Mouse (Mus musculus) kidney, postnatal 14 days (tissue): Measurements from ENCODE around the gene Mgat4c.
"Not testable (repeated sequence)": the region's sequence is repeated elsewhere in the genome, so short reads cannot be mapped to it uniquely, and the experiment has no call there.

Source experiments
- DNase-seq: peaks from one replicate; pipeline ENCODE4 v3.0.0; 2022; ENCODE audit warnings: mixed read lengths

The Mgat4c gene

DNA sequence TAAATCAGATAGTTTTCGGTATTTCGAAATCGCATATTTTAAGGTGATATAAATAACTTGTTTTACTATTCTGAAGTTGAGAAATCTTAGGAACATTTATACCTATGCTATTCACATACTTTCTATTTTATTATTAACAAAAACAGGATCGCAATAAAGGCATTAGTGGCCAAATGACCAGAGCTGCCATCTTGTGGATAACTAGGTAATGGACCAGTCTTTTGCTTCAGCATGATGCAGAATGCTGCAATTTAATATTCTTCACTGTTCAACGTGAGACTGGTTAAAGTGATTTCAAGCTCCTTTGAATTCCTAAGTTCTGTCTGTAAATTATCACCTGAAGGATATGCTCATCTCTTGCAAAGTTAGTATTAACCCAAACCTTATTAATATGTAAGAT, 473.6 kb downstream of the Mgat4c start:
- DNase-seq, result no peak

DNA sequence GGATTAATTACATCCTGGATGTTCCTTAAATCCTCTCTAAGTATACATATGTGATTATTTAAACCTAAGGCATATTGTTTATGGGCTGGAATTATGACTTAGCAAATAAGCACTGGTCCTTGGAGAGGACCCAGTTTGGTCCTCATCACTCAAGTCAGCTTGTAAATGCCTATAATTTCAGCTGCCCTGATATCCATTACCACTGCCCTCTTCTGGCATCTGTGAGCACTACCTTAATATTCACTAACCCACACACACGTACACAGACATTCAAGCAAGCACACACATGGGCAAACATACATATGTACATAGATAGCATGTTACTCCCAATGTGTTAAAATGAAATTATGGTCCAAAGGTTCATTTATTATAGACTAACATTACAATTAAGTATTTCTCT, 474.6 kb downstream of the Mgat4c start:
- DNase-seq, result no peak

DNA sequence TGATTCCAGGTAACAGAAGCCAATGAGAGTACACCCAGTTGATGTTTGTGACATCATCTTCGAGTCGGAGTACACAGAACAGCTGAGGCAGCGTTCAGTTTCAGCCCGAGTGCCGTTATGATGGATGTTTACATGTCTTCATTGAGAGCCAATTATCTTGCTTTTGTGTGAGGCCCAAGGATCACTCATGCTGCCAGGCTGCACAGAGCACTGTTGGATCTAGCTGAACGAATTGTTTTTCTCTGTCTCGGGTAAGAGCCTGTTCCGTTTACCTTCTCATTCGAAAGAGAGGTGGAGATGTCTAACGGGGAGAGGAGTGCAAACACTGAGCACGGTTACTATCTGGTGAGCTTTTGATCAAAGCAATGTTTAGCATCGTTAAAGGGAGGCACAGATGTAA, 477.5 kb downstream of the Mgat4c start:
- DNase-seq, result no peak

DNA sequence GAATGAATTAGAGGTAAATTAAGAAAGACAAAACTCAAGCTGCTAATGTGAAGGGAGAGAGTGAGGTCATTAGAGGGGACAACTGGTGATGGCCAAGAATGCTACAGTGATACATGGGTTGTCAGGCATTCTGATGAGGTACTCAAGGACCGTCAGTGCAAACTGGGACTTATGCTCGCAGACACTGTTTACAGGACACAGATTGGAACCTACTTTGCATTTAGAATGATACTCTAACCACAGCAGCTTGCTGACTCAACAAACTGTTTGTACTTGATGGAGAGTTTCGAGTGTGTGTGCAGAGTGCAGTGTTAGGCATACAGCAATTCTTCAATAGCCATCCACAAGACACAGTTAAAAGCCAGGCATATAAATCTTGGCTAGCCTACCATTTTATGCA, 503.4 kb downstream of the Mgat4c start:
- no peak for DNase-seq

DNA sequence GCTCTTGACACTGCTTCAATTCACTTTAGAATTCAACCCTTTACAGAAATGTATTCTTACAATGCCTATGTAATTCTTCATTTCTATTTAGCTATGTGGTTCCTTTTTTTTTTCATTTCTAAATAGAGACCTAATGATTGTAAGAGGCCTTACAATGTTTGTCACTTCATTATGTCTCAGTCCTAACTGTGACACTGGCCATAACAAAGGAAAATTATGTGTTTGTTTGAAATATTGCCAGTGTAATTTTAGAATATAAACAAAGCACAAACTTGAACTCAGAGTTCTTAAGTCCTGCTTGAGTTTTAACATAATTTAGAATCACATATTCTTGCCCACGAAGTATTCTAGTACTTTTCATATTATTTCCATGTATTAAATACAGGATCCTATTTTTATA, 510.4 kb downstream of the Mgat4c start:
- no peak for DNase-seq

DNA sequence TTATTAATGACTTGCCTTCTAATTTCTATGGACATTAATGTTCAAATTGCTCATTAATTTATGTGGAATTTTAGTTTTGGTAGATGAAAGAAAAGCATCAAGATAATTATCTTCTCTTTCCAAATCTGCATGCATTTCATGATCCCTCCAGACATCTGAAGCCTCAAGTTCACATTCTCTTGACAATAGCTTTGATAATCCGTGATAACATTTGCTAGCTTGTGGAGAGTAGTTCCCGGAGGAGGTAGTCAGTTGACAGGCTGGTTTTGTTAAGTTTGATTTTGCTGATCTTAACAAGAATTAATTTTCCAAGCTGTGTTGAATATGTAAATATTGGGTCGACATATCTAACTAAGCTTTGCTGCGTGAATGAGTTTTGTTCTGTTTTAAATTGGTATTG, 515.6 kb downstream of the Mgat4c start:
- DNase-seq, result no peak

DNA sequence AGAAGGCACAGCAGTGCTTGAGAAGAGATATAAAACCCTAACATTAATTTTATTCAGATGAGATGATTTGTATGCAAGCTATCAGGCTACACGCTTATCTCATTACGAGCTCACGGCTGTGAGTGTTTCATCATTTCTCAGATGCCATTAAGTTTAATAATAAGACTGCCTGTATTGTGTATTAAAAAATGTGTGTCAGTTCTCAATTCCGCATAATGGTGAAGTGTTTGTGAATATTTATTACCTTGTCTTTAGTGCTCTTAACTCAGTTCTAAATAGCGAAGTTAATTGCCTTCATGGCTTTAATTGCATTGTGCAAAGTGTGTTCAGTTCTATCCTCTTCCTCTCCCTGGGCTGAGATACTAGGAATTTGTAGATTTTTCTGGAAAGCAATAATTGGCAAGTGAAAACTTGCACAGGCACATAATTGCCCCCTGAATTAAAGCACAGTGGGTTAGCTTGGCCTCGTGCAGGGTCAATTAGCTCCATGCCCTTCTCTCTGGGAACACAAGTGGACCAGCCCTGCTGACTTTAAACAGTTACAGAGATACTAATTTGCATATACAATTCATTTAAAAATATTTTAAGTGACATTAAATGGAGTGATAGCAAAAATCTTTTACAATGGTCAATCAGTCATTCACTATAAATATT, 557.4 kb downstream of the Mgat4c start:
- DNase-seq, result no peak

DNA sequence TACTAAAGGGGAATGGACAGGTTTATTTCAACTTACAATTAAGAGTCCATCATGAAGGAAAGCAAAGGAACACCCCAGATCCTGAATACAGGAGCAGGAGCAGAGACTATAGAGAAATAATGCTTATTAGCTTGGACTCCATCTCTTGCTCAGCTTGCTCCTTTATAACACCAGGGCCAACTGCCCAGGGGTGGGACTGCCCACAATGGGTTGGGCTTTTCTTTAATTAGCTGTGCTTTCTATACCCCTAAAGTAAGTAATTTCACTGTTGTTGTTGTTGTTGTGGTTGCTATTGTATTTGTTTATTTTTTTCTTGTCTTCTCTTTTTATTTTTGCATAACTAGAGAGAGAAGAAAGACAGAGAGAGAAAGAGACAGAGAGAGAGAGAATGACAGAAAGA, 562.6 kb downstream of the Mgat4c start:
- no peak for DNase-seq

DNA sequence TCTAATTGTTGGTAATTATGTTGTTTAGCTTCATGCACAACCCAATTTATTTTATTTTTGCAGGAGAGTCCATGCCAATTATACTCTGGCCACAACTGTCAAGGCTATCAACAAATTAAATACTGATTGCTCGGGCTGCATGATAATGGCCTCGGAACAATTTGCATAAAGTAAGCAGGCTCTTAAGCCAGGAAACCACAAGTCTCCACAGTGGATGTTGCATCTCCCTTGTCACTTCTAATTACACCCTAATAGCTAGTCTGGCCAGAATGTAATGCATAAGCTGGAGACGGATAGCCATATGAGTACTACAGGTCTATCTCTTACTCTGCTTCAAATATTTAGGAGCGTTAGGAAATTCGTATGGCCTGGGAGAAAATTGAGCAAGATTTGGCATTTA, 563.3 kb downstream of the Mgat4c start:
- no peak for DNase-seq

DNA sequence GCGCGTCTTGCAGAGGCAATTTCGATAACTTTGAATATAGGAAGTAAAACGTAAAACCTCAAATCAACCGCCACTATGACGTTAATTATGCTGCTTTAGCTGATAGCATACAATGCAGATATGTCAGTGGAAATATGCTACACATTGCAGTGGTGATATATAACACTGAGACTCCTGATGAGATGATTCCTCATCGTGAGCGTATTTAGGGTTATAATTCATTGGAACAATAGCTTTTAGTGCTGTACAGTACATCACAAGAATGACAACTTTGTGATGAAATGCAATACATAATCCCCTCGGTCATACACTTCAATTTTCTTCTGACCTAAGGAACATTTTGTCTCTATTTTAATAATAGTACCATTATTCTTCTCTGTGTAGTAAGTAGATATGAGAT, 564.0 kb downstream of the Mgat4c start:
- DNase-seq, result no peak

DNA sequence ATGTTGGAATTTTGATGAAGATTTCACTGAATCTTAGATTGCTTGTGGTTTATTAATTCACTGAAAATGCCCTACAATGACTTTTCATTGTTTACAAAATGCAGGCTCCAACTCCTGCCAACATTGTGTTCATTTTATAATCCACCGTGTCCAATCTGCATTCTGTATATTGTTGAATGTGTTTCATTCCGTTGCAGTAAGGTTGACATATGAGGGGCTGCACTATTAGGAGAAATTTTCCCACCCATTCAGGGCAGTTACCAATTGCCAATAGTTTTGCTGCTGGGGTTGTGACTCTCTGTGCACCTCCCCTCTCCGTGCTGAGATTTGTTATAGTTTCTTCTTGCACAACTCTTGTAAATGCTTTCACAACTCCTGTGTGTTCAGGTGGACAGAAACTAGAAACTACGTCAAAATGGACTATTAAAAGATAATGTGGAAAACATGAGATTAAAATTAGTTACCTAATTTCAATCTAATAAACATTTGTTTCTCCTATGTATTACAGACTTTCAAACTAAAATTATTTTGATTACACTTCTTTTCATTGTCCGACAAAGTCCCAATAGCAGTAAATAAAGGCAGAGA, 627.7 kb downstream of the Mgat4c start:
- DNase-seq, result no peak

DNA sequence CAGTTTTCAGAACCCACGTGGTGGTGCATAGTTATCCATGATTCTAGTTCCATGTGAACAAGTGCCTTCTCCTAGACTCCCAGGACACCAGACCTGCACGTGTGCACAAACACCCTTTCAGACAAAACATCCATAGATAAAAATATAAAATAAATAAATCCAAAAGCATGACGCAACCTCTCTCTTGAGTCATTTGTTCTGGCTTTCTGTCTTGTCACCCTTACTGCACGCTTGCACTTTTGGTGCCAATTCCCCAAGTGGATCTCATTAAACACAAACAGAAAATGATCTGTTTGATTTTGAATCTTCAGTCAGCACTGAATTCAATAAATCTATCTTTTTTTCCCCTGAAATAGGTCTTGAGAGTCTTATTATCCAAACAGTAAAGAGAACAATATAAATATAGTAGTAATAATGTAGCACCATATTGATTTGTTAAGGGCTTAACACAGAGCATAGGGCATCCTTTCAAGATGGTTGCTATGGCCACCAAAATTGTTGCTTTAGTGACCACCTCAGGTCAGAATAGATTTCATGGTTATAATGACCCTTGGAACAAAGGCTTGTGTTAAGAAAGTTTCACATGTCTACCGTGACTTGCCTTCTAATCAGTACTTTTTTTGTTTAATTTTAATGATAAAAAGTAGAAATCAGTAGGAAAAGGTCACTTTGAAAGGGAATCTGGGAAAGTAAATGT, 684.5 kb downstream of the Mgat4c start:
- no peak for DNase-seq

DNA sequence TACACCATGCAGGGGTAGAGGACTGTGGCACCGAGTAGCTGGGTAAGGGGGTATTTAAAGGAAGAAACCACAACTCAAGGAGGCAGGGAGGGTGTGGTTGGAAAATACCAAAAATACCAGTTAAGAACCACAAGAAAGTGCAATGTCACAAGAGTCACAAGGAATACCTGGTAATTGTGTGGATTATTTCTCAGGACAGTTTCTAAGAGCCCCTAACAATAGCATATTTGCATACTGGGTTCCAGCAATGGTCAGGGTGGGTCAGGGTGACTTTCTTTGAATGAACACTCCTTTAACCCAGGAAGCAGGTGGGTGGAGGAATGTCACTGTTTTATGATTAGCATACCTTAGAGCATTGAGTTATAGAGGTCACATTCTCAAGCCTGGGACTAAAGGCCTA, 689.3 kb downstream of the Mgat4c start:
- no peak for DNase-seq

DNA sequence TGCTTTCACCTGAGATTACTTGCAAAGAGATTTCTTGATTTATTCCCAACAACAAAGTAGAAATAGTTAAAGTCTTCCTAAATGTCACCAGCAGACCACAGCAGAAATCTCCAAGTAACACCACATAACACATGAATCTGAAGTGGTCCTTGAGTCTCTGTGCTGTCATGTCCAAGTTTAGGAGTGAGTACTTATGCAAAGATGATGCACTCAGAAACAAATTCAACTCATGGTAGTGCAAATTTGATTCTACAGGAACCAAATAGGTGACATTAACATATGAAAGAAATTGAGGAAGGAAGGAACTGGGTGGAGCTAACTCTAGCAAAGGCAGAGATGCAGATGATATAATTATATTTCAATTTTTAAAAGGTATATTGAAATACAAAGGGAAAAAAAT, 690.8 kb downstream of the Mgat4c start:
- no peak for DNase-seq

DNA sequence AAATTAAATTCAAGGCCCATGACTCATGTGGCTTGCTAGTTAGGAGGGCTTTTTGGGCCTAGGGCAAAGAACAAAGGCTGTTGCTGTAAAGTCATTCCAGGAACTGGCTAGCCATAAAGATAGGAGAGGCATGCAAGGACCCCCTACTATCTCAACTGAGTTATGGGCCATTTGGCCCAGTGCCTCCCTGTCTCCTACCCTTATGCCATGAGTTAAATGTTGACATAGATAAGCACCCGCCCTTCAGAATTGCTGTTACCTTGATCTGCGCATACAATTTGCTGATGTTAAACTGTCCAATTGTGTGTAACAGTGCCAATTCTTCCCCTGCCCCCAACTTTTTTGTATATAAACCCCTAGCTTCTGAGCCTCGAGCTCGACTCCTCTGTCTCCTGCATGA, 692.8 kb downstream of the Mgat4c start:
- DNase-seq, result no peak

DNA sequence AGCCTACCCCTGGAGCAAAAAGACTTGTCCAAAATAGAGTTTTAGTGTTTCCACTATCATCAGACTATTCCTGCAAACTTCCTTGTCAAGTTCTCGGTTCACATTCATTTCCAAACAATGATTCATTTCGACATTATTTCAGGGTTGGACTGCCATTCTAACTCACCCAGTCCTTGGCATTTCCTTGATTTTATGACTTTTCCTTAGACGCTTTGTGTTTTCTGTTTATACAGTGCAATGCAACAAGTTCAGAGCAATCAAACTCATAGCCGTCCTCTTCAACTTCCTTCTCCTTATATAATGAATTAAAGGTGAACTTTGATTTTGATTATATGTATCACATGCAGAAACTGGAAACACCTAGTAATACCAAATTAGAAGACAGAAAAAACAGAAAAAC, 696.1 kb downstream of the Mgat4c start:
- DNase-seq, result no peak

DNA sequence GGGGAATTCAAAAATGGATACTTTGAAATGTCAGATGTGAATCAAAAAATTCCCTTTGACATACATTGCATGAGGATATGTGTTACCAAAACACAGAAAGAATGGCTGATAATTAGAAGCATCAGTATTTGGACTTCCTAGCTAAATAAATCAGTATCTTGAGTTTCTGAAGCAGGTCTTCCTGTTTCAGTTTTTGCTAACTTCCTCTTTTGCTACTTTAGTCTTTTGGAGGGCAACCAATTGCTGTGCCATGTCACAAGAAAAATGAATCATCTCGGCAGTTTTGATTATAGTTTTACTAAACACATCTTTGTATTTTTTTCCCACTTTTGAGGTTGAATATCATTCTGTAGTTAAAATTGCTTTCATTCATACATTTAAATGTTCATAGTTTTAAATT, 707.9 kb downstream of the Mgat4c start:
- DNase-seq, result no peak

DNA sequence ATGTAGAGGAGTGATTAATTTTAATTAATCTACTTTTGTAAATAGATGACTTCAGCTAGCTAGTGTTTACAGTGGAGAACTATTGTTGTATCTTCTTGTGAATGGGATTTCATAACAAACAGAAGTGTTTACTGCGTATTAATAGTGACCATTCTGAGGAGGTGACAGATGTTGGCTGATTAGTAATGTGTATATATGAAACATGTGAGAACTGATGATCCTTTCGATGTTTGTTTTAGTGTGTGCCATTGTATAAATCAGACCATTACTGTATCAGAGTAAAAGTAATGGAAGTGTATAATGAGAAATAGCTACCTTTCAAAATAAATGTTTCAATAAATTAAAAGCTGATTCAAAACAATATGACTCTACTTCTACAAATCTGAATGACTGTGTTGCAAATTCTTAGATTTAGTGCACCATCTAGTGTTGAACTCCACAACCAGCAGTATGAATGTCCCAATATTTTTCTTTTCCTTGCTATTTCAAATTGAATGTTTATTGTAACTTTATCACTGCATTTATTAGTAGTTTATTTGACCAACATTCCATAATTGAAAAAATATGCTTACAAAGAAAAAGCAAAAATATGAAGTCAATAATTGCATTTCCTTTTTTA, 736.5 kb downstream of the Mgat4c start:
- DNase-seq, result no peak

DNA sequence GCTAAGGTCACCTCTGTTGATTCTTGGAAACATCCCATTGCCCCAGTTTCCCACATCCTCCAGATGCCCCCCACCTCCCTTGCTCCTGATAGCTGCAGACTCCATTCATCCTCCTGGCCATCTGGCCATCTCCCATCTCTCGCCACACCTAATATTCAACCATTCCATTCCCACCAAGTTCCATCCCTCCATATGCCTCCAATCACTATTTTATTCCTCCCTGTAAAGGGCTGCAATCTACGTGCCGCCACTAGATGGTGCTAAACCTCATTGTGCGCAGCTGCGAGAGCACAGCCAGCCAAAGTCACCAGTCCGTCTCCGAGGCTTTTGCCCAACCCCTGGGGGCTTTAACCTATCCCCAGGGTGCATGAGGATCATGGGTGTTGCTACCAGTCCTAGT, 753.8 kb downstream of the Mgat4c start:
- DNase-seq, result peak; percentile 23

DNA sequence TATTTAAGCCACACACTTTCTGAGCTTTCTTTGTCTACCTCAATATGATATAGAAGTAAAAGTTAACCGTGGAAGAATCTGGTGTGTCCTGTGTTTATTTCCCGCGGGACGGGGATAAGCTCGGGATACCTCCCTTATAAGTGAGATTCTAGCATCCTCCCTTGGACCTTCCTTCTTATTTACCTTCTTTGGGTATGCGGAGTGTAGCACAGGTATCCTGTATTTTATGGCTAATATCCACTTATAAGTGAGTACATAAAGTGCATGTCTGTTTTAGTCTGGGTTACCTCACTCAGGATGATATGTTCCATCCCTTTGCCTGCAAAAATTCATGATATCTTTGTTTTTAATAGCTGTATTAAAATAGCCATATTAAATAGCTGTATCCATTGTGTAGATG, 754.2 kb downstream of the Mgat4c start:
- DNase-seq, result not testable (repeated sequence)
